In genomic region chr16:44832286-44832685, GRCm38 (mm10) we compare ENCODE assay signal across 25 mouse cellular contexts. TPM values are rescaled to one million over a fixed set of nuclear protein-coding genes. Genes with fewer than 3 reads are reported as not detected.
"Had no signal": no experiment of that assay in that cellular context is flagged by ENCODE, and none has a peak within 500 bp of the region (broad histone marks: within the 10 kb centered on the region; RNA-seq: fewer than 3 reads in every experiment).

No protein-coding gene starts in this region.

- DNase-seq: lung, adult 18-20 months; lung, embryonic 14.5 days; lung, postnatal 10 days; lung, postnatal 4 days; midbrain, embryonic 14.5 days; retina, postnatal 1 day; right cerebral cortex, adult 18-20 months; right cerebral cortex, postnatal 25 days; right cerebral cortex, postnatal 4 days; spleen, adult 18-20 months; thymus, adult 18-20 months; thymus, postnatal 14 days; thymus, postnatal 4 days had no signal

- H3K36me3 ChIP-seq: midbrain, embryonic 10.5 days; midbrain, embryonic 12.5 days; neural tube, embryonic 13.5 days; neural tube, embryonic 15.5 days had no signal

- H3K9me3 ChIP-seq: midbrain, embryonic 10.5 days; midbrain, embryonic 12.5 days; neural tube, embryonic 13.5 days; neural tube, embryonic 15.5 days had no signal

- H3K4me3 ChIP-seq: midbrain, embryonic 10.5 days; midbrain, embryonic 12.5 days; myocyte; neural tube, embryonic 13.5 days; neural tube, embryonic 15.5 days had no signal

- H3K27ac ChIP-seq: midbrain, embryonic 10.5 days; midbrain, embryonic 12.5 days; neural tube, embryonic 13.5 days; neural tube, embryonic 15.5 days had no signal

- H3K9ac ChIP-seq: lung, embryonic 14.5 days; midbrain, embryonic 12.5 days; neural tube, embryonic 13.5 days; neural tube, embryonic 15.5 days had no signal

- H3K27me3 ChIP-seq: midbrain, embryonic 12.5 days; neural tube, embryonic 13.5 days; neural tube, embryonic 15.5 days had no signal

- H3K4me1 ChIP-seq: midbrain, embryonic 10.5 days; midbrain, embryonic 12.5 days; neural tube, embryonic 13.5 days; neural tube, embryonic 15.5 days had no signal

RNA-seq across cellular contexts. Expression of gene Cd200r4, which starts 20.8 kb away (rescaled TPM):
- polyA plus RNA-seq: lung, embryonic 14.5 days; midbrain, embryonic 16.5 days; neural tube, embryonic 11.5 days; neural tube, embryonic 15.5 days had no signal

RNA-seq across cellular contexts. Expression of gene Cd200r2, which starts 34.6 kb away (rescaled TPM):
- total RNA-seq: megakaryocyte-erythroid progenitor cell, adult 5-6 weeks had no signal
- polyA plus RNA-seq: lung, embryonic 14.5 days; lung, embryonic 16.5 days; midbrain, embryonic 10.5 days; midbrain, embryonic 12.5 days; midbrain, embryonic 14.5 days; midbrain, embryonic 16.5 days; neural tube, embryonic 11.5 days; neural tube, embryonic 13.5 days; neural tube, embryonic 15.5 days; stomach, embryonic 14.5 days; thymus, postnatal 0 days; urinary bladder, adult 2 months had no signal
